Mouse (Mus musculus) ES-Bruce4 (cell line): ENCODE results near the gene Trappc12.

Source experiments
- CTCF ChIP-seq: IDR thresholded peaks from one replicate; pipeline ENCODE4 v1.8.1; 2011; ENCODE audit warnings: low read depth, low read length
- EP300 ChIP-seq: IDR thresholded peaks from 2 replicates; pipeline ENCODE4 v1.6.1; 2011; ENCODE audit warnings: low read depth, low read length; ENCODE audit not compliant: insufficient read depth
- POLR2A ChIP-seq: IDR thresholded peaks from one replicate; pipeline ENCODE4 v1.8.1; 2011; ENCODE audit warnings: low read length; ENCODE audit not compliant: insufficient read depth

GRCm38 (mm10) chr12:28699086-28699485, 51.2 kb downstream of the Trappc12 start:
- TF ChIP-seq CTCF (no peak), POLR2A (no peak), EP300 (no peak)
